Mouse (Mus musculus): ENCODE measurements around the gene Spr.
"Not testable (repeated sequence)": the region's sequence is repeated elsewhere in the genome, so short reads cannot be mapped to it uniquely, and the experiment has no call there.

The Spr gene

GRCm38 (mm10) chr6:85137217-85138035 lies at the start of gene Spr:
Gene Spr (minus strand): TSS chr6:85137766.
- peak; percentile 69 for ATAC-seq (ENCODE audit: insufficient number of reproducible peaks, low FRiP score, low TSS enrichment)

- no peak for ATAC-seq (ENCODE audit: insufficient number of reproducible peaks, low FRiP score, low TSS enrichment)
These were observed 49.1 kb upstream of the Spr start for GRCm38 (mm10) chr6:85186744-85187059.

- ATAC-seq (ENCODE audit: insufficient number of reproducible peaks, low FRiP score, low TSS enrichment), result no peak
These were observed 48.6 kb upstream of the Spr start for GRCm38 (mm10) chr6:85186033-85186743.

GRCm38 (mm10) chr6:85183951-85184350 lies 46.4 kb upstream of the Spr start:
- no peak for ATAC-seq (ENCODE audit: insufficient number of reproducible peaks, low FRiP score, low TSS enrichment)

GRCm38 (mm10) chr6:85180036-85180435 lies 42.5 kb upstream of the Spr start:
- ATAC-seq (ENCODE audit: insufficient number of reproducible peaks, low FRiP score, low TSS enrichment), result no peak

- no peak for ATAC-seq (ENCODE audit: insufficient number of reproducible peaks, low FRiP score, low TSS enrichment)
These were observed 42.0 kb upstream of the Spr start for GRCm38 (mm10) chr6:85179569-85179968.

GRCm38 (mm10) chr6:85165440-85165921 lies 27.9 kb upstream of the Spr start:
- no peak for ATAC-seq (ENCODE audit: insufficient number of reproducible peaks, low FRiP score, low TSS enrichment)

- ATAC-seq (ENCODE audit: insufficient number of reproducible peaks, low FRiP score, low TSS enrichment), result 0 out of 2 replicates have a peak, but pooled peaks have one; percentile 42
These were observed 22.8 kb upstream of the Spr start for GRCm38 (mm10) chr6:85160201-85160923.

- peak; percentile 46; the same call in 1 of the 2 replicates for ATAC-seq (ENCODE audit: insufficient number of reproducible peaks, low FRiP score, low TSS enrichment)
These were observed 21.7 kb upstream of the Spr start for GRCm38 (mm10) chr6:85159092-85159760.

- not testable (repeated sequence) for ATAC-seq (ENCODE audit: insufficient number of reproducible peaks, low FRiP score, low TSS enrichment)
These were observed 20.7 kb upstream of the Spr start for GRCm38 (mm10) chr6:85158040-85158804.

- ATAC-seq (ENCODE audit: insufficient number of reproducible peaks, low FRiP score, low TSS enrichment), result not testable (repeated sequence)
These were observed 19.0 kb upstream of the Spr start for GRCm38 (mm10) chr6:85156551-85156950.

- no peak for ATAC-seq (ENCODE audit: insufficient number of reproducible peaks, low FRiP score, low TSS enrichment)
These were observed 17.4 kb upstream of the Spr start for GRCm38 (mm10) chr6:85154861-85155528.

- peak; percentile 82 for ATAC-seq (ENCODE audit: insufficient number of reproducible peaks, low FRiP score, low TSS enrichment)
These were observed 16.5 kb upstream of the Spr start for GRCm38 (mm10) chr6:85153970-85154540.

- ATAC-seq (ENCODE audit: insufficient number of reproducible peaks, low FRiP score, low TSS enrichment), result peak; percentile 31; the same call in 1 of the 2 replicates
These were observed 12.8 kb upstream of the Spr start for GRCm38 (mm10) chr6:85150386-85150785.

GRCm38 (mm10) chr6:85147636-85148035 lies 10.1 kb upstream of the Spr start:
- ATAC-seq (ENCODE audit: insufficient number of reproducible peaks, low FRiP score, low TSS enrichment), result no peak

GRCm38 (mm10) chr6:85144466-85144865 lies 6.9 kb upstream of the Spr start:
- ATAC-seq (ENCODE audit: insufficient number of reproducible peaks, low FRiP score, low TSS enrichment), result no peak

GRCm38 (mm10) chr6:85141013-85141412 lies 3.4 kb upstream of the Spr start:
- ATAC-seq (ENCODE audit: insufficient number of reproducible peaks, low FRiP score, low TSS enrichment), result not testable (repeated sequence)

GRCm38 (mm10) chr6:85139534-85139933 lies 2.0 kb upstream of the Spr start:
- no peak for ATAC-seq (ENCODE audit: insufficient number of reproducible peaks, low FRiP score, low TSS enrichment)

GRCm38 (mm10) chr6:85136784-85137183 lies 782 bp downstream of the Spr start:
- ATAC-seq (ENCODE audit: insufficient number of reproducible peaks, low FRiP score, low TSS enrichment), result not testable (repeated sequence)

Measured in cerebellum, adult (tissue).